Mouse (Mus musculus): ENCODE measurements around the gene Sufu.
A peak's percentile ranks its signal among the peaks of the same experiment; 100 is the strongest.

Sufu gene

DNA sequence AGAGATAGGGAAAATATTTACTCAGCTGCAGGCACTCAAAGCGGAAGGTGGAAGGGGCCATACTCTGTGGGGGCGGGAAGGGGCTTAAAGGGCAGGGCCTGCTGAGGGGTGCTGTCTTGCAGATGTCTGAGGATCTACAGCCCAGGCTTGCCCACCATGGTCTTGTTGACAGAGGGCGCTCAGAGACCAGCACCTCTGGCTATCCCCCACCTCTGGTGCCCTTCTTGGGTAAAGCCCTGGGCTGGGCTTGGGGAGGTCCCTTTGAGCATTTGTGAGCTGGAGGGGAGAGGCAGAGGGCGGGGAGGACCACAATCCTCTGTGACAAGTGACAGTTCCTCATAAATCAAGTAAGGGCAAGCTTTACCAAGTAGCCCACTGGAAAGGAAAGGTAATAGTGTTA lies 136.4 kb downstream of the Sufu start:
- no peak for DNase-seq

DNA sequence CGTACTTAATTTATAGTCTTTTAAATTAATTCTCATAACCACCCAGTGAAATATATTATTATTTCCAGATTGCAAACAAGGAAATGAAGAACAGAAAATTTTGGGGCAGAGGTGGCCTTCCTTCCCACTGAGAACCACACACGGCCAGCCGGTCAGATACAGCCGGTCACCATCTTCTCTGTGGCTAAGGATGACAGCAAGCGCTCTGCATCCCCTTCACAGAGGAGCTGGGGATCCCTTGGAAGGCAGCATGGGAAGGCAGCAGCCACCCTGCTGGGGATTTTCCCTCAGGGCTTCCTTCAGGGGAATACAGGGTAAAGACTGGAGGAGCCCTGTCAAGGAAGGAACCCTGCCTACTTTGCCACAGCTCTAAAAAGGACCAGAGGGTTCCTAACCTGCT lies 136.8 kb downstream of the Sufu start:
- DNase-seq, result no peak

GRCm38 (mm10) chr19:46534542-46535098 lies 137.9 kb downstream of the Sufu start:
- no peak for DNase-seq

GRCm38 (mm10) chr19:46537357-46537756 lies 140.7 kb downstream of the Sufu start:
- DNase-seq, result no peak

DNA sequence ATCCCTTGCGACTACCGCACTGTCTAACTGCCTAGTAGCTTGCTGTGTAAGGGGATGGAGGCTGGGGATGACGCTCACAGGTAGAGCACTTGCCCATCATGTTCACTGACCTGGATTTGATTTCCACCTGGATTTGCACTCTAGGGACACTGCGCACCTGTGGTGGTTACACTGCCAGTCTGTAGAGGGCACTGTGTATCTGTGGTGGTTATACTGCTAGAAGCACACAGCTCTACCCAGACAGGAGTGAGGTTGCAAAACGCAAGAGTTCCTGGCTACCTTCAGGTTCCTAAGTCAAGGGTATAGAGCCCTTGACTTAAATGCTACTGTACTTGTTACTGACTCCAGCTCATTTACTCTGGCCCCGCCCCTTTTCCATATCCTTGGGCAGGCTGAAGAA lies 141.5 kb downstream of the Sufu start:
- DNase-seq, result peak; percentile 35
